Mouse (Mus musculus) heart, adult 2 months (tissue): Measurements from ENCODE around the gene Bpifb6.

ENCODE experiments used
- CTCF ChIP-seq: fragments of 200-600 bp; IDR thresholded peaks from 2 replicates; pipeline ENCODE4 v1.8.1; 2022; ENCODE audit warnings: antibody characterized with exemption, mild to moderate bottlenecking, moderate library complexity
- POLR2A ChIP-seq: fragments of 200-500 bp; IDR thresholded peaks from 2 replicates; pipeline ENCODE4 v1.6.1; 2011; ENCODE audit warnings: mild to moderate bottlenecking, low read depth, low read length, control low read depth; ENCODE audit not compliant: insufficient read depth

- TF ChIP-seq CTCF (no peak), POLR2A (no peak)
These were observed 29.2 kb upstream of the Bpifb6 start, which contains the start of gene Sun5 for GRCm38 (mm10) chr2:153870984-153871383.
